Mouse (Mus musculus): Measurements from ENCODE around the gene Klc3. TPM values are rescaled to one million over a fixed set of nuclear protein-coding genes. Genes with fewer than 3 reads are reported as not detected.

Gene Klc3
- polyA plus RNA-seq, 1 experiment: 18.2 TPM

DNA sequence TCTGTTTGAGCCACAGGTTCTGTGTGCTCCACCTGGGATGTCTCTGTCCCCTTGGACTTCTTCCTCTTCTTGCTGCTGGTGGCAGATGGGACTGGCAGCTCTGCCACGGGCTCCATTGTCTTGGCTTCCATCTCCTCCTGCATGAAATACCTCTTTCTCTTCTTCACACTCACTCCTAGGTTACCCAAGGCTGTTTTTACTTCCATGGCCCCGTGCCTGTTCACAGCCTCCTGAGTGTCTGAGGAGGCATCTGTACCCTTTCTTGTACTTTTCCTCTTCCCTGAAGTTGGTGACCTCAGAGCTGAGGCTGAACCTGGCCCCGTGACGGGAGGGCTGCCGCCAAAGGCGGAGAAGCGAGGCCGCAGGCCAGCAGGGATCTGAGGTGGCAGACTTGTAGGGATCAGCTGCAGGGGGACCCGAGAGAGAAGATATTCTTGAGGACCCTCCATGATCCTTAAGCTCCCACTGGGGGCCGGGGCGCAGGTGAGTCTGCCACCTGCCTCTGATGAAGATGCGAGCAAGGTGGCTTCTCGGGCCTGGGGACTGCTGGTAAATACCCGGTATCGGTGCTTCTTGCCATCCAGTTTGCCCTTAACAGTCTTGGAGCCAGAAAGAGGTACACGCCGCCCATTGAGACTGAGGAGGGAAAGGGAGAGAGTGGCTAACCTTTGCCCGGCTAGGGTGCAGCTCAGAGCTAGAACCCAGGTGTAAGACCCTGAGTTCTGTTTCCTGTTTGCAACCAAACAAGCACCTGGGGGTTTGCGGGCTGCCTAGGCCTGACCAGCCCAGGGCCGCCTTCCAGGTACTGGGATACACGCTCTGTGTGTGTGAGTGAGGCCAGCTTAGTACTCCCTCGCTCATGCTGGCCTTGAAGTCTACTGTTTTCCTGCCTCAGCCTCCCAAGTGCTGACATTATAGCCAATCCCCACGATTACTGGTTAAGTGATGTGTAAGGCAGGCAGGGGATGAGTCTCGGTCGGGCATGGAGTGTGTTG is 46.2 kb downstream of the Klc3 start:
- no peak for TF ChIP-seq POLR2A (IDR thresholded peaks at IDR 0.05; ENCODE audit: borderline replicate concordance, extremely low read depth, low read depth, low read length)
- no peak for TF ChIP-seq CTCF (IDR thresholded peaks at IDR 0.05; ENCODE audit: insufficient read depth, low read length)
- Histone ChIP-seq H3K4me1 (ENCODE audit: control insufficient read depth, insufficient read depth, low read length) (no peaks in the 10 kb centered on the region), H3K4me3 (replicated peaks; ENCODE audit: extremely low read depth, low read depth, low read length) (no peak overlapping the region)
- DNase-seq: no peak
- 88% methylated on average over 25 of the region's 25 CpGs for WGBS

DNA sequence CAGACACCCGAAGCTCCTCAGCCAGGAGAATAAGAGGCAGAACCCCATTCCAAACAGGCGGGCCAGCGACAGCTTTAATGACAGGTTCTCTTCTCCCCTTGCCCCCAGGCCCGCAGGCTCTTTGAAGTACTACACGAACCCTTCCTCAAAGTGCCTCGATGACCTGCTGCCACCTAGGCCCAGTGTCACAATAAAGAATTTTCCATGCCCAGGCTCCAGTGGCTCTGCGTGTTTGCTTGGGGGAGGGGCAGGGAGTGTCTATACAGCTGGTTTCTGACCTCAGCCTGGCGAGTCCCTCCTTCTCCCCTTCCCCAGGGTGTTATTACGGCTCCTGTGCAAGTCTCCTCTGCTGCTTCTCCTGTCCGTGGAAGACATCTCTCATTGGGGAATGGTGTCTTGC is 47.6 kb downstream of the Klc3 start:
- Histone ChIP-seq H3K4me1 (ENCODE audit: control insufficient read depth, insufficient read depth, low read length) (no peaks in the 10 kb centered on the region), H3K4me3 (replicated peaks; ENCODE audit: extremely low read depth, low read depth, low read length) (no peak overlapping the region)
- TF ChIP-seq POLR2A (IDR thresholded peaks at IDR 0.05; ENCODE audit: borderline replicate concordance, extremely low read depth, low read depth, low read length): no peak
- TF ChIP-seq CTCF (IDR thresholded peaks at IDR 0.05; ENCODE audit: insufficient read depth, low read length): no peak
- WGBS: 72% methylated on average over 10 of the region's 10 CpGs
- DNase-seq: no peak

DNA sequence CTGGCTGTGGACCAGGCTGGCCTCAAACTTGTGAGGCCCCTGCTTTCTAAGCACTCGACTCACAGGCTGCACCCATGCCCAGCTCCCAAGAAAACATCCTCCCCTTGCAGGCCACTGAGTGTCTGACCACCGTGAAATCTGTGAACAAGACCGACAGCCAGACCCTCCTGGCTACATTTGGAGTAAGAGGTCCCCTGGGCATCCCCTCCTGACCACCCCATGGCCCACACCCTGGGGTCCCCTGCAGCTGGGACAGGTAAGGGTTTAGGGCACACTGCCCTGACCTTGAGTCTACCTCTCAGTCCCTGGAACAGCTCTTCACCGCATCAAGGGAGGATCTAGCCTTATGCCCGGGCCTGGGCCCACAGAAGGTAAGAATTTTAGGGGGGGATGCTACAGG is 48.9 kb downstream of the Klc3 start:
- no peak for TF ChIP-seq CTCF (IDR thresholded peaks at IDR 0.05; ENCODE audit: insufficient read depth, low read length)
- no peak for TF ChIP-seq POLR2A (IDR thresholded peaks at IDR 0.05; ENCODE audit: borderline replicate concordance, extremely low read depth, low read depth, low read length)
- H3K4me1 ChIP-seq (ENCODE audit: control insufficient read depth, insufficient read depth, low read length): no peaks in the 10 kb centered on the region
- WGBS: 88% methylated on average over 5 of the region's 5 CpGs
- no peak overlapping the region for H3K4me3 ChIP-seq (replicated peaks; ENCODE audit: extremely low read depth, low read depth, low read length)
- no peak for DNase-seq

DNA sequence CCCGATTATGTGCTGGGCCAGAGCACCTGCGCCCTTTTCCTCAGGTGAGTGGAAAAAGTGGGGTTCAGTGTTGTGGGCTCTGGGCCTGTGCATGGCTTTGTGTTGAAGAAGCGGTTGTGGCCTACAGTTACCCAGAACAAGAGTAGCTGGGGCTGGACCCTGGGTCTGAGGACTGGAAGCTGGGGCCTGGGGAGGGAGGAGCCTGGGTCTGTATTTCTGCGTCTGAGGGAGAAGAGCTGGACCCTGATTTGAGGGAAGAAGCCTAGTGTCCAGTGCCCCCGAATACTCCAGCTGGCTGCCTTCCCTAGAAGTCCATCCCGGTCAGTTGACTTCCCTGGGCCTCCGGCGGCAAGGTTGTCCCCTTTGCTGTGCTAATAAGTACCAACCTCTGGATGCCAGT is 53.7 kb downstream of the Klc3 start:
- no peak for DNase-seq
- no peak overlapping the region for H3K4me3 ChIP-seq (replicated peaks; ENCODE audit: extremely low read depth, low read depth, low read length)
- 92% methylated on average over 8 of the region's 8 CpGs for WGBS
- TF ChIP-seq CTCF (IDR thresholded peaks at IDR 0.05; ENCODE audit: insufficient read depth, low read length): no peak
- TF ChIP-seq POLR2A (IDR thresholded peaks at IDR 0.05; ENCODE audit: borderline replicate concordance, extremely low read depth, low read depth, low read length): no peak
- H3K4me1 ChIP-seq (ENCODE audit: control insufficient read depth, insufficient read depth, low read length): 0 out of 2 replicates have a peak, but pooled peaks cover 2% of the 10 kb centered on the region

DNA sequence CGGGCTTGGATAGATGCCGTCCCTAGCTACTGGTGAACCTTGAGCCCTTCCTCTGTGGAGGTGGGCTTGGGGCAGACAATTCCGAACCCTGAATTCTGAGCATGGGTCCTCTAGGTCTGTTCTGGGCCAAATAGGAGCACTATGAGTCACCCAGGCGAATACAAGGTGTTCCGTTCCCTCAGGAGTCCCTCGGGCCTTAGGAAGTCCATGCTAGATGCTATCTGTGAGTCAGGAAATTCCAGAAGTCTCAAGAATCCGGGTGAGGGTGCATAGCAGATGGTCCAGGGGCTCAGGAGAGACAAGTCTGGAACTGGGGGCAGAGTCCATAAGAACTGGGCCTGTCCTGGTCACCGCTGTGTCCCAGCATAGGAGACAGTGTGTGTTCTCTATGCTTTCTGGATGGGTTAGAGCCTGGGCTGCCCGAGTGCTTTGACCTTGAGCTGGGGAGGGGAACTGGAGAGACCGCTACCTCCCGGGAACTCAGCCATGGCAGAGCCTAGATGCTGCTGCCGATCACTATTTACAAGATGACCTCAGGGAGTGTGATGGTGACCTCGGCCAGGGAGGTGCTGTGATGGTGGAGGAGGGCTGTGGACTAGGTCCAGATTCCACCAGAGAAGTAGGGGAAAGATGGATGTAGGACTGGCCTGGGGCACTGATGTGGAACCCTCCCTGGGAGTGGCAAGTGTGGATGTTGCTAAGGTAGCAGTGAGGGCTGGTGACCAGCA is 54.6 kb downstream of the Klc3 start:
- 79% methylated on average over 13 of the region's 13 CpGs for WGBS
- no peak for TF ChIP-seq CTCF (IDR thresholded peaks at IDR 0.05; ENCODE audit: insufficient read depth, low read length)
- TF ChIP-seq POLR2A (IDR thresholded peaks at IDR 0.05; ENCODE audit: borderline replicate concordance, extremely low read depth, low read depth, low read length): no peak
- H3K4me3 ChIP-seq (replicated peaks; ENCODE audit: extremely low read depth, low read depth, low read length): no peak overlapping the region
- peaks cover 5% of the 10 kb centered on the region for H3K4me1 ChIP-seq (ENCODE audit: control insufficient read depth, insufficient read depth, low read length)
- no peak for DNase-seq

DNA sequence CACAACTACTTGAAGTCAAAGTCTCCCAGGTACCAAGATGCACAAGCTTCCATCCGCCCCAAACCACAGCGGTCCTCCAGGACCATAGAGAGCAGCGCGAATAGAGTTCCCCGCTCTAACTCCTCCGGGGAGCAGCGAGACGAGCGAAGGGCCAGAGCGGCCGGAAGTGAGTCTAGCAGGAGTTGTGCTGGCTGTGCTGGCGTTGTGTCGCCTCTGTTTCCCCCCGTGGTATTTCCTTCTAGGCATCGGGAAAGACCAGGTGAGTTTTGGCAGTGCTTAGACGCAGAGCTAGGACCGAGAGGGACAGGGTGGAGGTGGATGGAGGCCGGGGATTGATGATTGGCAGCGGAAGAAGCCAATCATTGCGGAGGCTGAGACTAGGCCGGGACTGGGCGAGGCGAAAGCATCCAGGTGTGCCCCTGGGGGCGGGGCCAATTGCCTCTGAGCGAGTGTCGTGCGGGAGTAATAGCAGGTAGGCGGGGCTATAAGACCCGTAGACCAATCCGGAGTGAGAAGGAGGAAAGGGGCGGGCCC is 58.9 kb downstream of the Klc3 start:
- peak; percentile 92 for DNase-seq
- WGBS: under 1% methylated on average over 31 of the region's 31 CpGs
- TF ChIP-seq POLR2A (IDR thresholded peaks at IDR 0.05; ENCODE audit: borderline replicate concordance, extremely low read depth, low read depth, low read length) (peak; percentile 69; the same call in 1 of the 2 replicates), CTCF (IDR thresholded peaks at IDR 0.05; ENCODE audit: insufficient read depth, low read length) (no peak)

More for the DNA sequence above, 58.9 kb downstream of the Klc3 start:
- peaks cover 14% of the 10 kb centered on the region for H3K4me1 ChIP-seq (ENCODE audit: control insufficient read depth, insufficient read depth, low read length)
- H3K4me3 ChIP-seq (replicated peaks; ENCODE audit: extremely low read depth, low read depth, low read length): peak overlapping the region; percentile 96

Other genes starting within 250 kb of the Klc3 start
- 0.19 and 0.24 TPM in 2 replicates for gene Gipr, start 238.0 kb downstream of the Klc3 start, polyA plus RNA-seq (2012; rRNA removed)
- 73.7 and 81.5 TPM in 2 replicates for gene Eml2, start 227.7 kb downstream of the Klc3 start, polyA plus RNA-seq (2012; rRNA removed)
- 21.6 and 29.5 TPM in 2 replicates for gene Gpr4, start 191.6 kb downstream of the Klc3 start, polyA plus RNA-seq (2012; rRNA removed)
- gene Opa3, start 175.8 kb downstream of the Klc3 start, polyA plus RNA-seq (2012; rRNA removed): 24.6 and 27.6 TPM in 2 replicates
- 194 TPM in 2 replicates for gene Vasp, start 132.3 kb downstream of the Klc3 start, polyA plus RNA-seq (2012; rRNA removed)
- 0.23 and 0.36 TPM in 2 replicates for gene Ppm1n, start 124.0 kb downstream of the Klc3 start, polyA plus RNA-seq (2012; rRNA removed)
- gene Rtn2, start 121.5 kb downstream of the Klc3 start, polyA plus RNA-seq (2012; rRNA removed): 56.3 and 76.2 TPM in 2 replicates
- 4.0 and 4.6 TPM in 2 replicates for gene Fosb, start 94.1 kb downstream of the Klc3 start, polyA plus RNA-seq (2012; rRNA removed)
- 38.7 and 46.6 TPM in 2 replicates for gene Ercc1, start 59.3 kb downstream of the Klc3 start, polyA plus RNA-seq (2012; rRNA removed)
- 4.6 and 5.2 TPM in 2 replicates for gene Cd3eap, start 44.6 kb downstream of the Klc3 start, polyA plus RNA-seq (2012; rRNA removed)
- gene Ppp1r13l, start 44.4 kb downstream of the Klc3 start, polyA plus RNA-seq (2012; rRNA removed): 10.0 and 17.8 TPM in 2 replicates
- gene Ercc2, start 22.1 kb downstream of the Klc3 start, polyA plus RNA-seq (2012; rRNA removed): 43.3 and 44.6 TPM in 2 replicates
- gene Ckm, start 672 bp upstream of the Klc3 start, polyA plus RNA-seq (2012; rRNA removed): 88.3 and 1,345 TPM in 2 replicates
- gene Mark4, start 54.7 kb upstream of the Klc3 start, polyA plus RNA-seq (2012; rRNA removed): 29.2 and 34.3 TPM in 2 replicates
- gene Exoc3l2, start 59.2 kb upstream of the Klc3 start, polyA plus RNA-seq (2012; rRNA removed): 2.7 and 3.4 TPM in 2 replicates
- 12.2 and 12.9 TPM in 2 replicates for gene Bloc1s3, start 104.3 kb upstream of the Klc3 start, polyA plus RNA-seq (2012; rRNA removed)
- gene Trappc6a, start 104.3 kb upstream of the Klc3 start, polyA plus RNA-seq (2012; rRNA removed): 63.1 and 93.4 TPM in 2 replicates
- gene Nkpd1, start 113.7 kb upstream of the Klc3 start, polyA plus RNA-seq (2012; rRNA removed): 0.62 and 17.3 TPM in 2 replicates
- gene Ppp1r37, start 159.0 kb upstream of the Klc3 start, polyA plus RNA-seq (2012; rRNA removed): 113 and 121 TPM in 2 replicates
- 4.3 and 5.0 TPM in 2 replicates for gene Zfp296, start 173.2 kb upstream of the Klc3 start, polyA plus RNA-seq (2012; rRNA removed)
- gene Gemin7, start 173.5 kb upstream of the Klc3 start, polyA plus RNA-seq (2012; rRNA removed): 99.2 and 132 TPM in 2 replicates
- gene Clasrp, start 200.4 kb upstream of the Klc3 start, polyA plus RNA-seq (2012; rRNA removed): 96.1 and 134 TPM in 2 replicates
- gene Relb, start 225.3 kb upstream of the Klc3 start, polyA plus RNA-seq (2012; rRNA removed): 32.5 and 34.9 TPM in 2 replicates